Mouse (Mus musculus): ENCODE measurements around the gene Cpne4. TPM values are rescaled to one million over a fixed set of nuclear protein-coding genes. Genes with fewer than 3 reads are reported as not detected.

Gene Cpne4
- polyA plus RNA-seq, 1 experiment from 2014 or later = 0.10 TPM

- ChIA-PET CTCF (no interaction called here), POLR2A (interaction anchor here (0.5 kb wide), 1 partner anchor 24 kb away, joined by 3 read pairs; no protein-coding TSS in a partner anchor)
- no peak for TF ChIP-seq CTCF (IDR thresholded peaks at IDR 0.05)
- in situ Hi-C loops (cut with MboI; ENCODE audit: low pct_unique_long_range_greater_than_20kb) = no loop called here
- DNase-seq (ENCODE audit: low read depth, low spot score) (no peak), ATAC-seq (no peak)
- H3K27me3 ChIP-seq = no peaks in the 10 kb centered on the region
These were observed 47.5 kb downstream of the Cpne4 start for GRCm38 (mm10) chr9:104594550-104594949.

- ChIA-PET POLR2A (interaction anchor here (0.5 kb wide), 1 partner anchor 24 kb away, joined by 3 read pairs; no protein-coding TSS in a partner anchor), CTCF (no interaction called here)
- in situ Hi-C loops (cut with MboI; ENCODE audit: low pct_unique_long_range_greater_than_20kb) = no loop called here
- DNase-seq (ENCODE audit: low read depth, low spot score) (no peak), ATAC-seq (no peak)
- H3K27me3 ChIP-seq = no peaks in the 10 kb centered on the region
- TF ChIP-seq CTCF (IDR thresholded peaks at IDR 0.05) = no peak
These were observed 47.9 kb downstream of the Cpne4 start for GRCm38 (mm10) chr9:104594979-104595378.

DNA sequence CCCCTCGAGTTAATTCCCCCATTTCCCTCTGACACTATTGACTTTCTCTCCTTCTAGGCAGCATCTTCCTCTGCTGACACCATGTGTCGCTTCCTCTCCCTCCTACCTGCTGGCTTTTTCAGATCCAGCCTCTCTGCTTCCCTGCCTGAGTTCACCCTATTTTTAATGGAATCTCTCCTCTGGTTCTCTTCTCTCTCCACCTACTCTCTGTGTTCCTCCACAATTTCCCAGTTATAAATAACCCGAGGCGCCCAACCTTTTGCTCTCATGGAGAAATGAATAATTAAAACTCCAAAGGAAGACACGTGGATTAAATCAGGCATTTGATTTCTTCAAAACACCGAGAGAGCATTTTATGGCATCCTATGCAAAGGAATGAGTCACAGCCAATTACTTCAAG is 65.4 kb downstream of the Cpne4 start:
- ChIA-PET CTCF (interaction anchor here (1.0 kb wide), 1 partner anchor 32 kb away, joined by 3 read pairs; no protein-coding TSS in a partner anchor), POLR2A (no interaction called here)
- in situ Hi-C loops (cut with MboI; ENCODE audit: low pct_unique_long_range_greater_than_20kb) = no loop called here
- no peaks in the 10 kb centered on the region for H3K27me3 ChIP-seq
- TF ChIP-seq CTCF (IDR thresholded peaks at IDR 0.05) = no peak
- peak; percentile 27 for DNase-seq (ENCODE audit: low read depth, low spot score)
- ATAC-seq = peak; percentile 15

GRCm38 (mm10) chr9:104616691-104617090 is 69.6 kb downstream of the Cpne4 start:
- no peak for TF ChIP-seq CTCF (IDR thresholded peaks at IDR 0.05)
- POLR2A ChIA-PET = no interaction called here
- no peaks in the 10 kb centered on the region for H3K27me3 ChIP-seq
- DNase-seq (ENCODE audit: low read depth, low spot score) (no peak), ATAC-seq (peak; percentile 26)
- CTCF ChIA-PET = no interaction called here
- in situ Hi-C loops (cut with MboI; ENCODE audit: low pct_unique_long_range_greater_than_20kb) = no loop called here

GRCm38 (mm10) chr9:104623564-104623963 is 76.5 kb downstream of the Cpne4 start:
- peak; percentile 54 for DNase-seq (ENCODE audit: low read depth, low spot score)
- POLR2A ChIA-PET = no interaction called here
- H3K27me3 ChIP-seq = no peaks in the 10 kb centered on the region
- CTCF ChIA-PET = no interaction called here
- ATAC-seq = peak; percentile 92
- in situ Hi-C loops (cut with MboI; ENCODE audit: low pct_unique_long_range_greater_than_20kb) = no loop called here
- TF ChIP-seq CTCF (IDR thresholded peaks at IDR 0.05) = no peak

GRCm38 (mm10) chr9:104627816-104628215 is 80.7 kb downstream of the Cpne4 start:
- TF ChIP-seq CTCF (IDR thresholded peaks at IDR 0.05) = no peak
- in situ Hi-C loops (cut with MboI; ENCODE audit: low pct_unique_long_range_greater_than_20kb) = no loop called here
- ATAC-seq (no peak), DNase-seq (ENCODE audit: low read depth, low spot score) (no peak)
- CTCF ChIA-PET = no interaction called here
- POLR2A ChIA-PET = no interaction called here
- no peaks in the 10 kb centered on the region for H3K27me3 ChIP-seq

DNA sequence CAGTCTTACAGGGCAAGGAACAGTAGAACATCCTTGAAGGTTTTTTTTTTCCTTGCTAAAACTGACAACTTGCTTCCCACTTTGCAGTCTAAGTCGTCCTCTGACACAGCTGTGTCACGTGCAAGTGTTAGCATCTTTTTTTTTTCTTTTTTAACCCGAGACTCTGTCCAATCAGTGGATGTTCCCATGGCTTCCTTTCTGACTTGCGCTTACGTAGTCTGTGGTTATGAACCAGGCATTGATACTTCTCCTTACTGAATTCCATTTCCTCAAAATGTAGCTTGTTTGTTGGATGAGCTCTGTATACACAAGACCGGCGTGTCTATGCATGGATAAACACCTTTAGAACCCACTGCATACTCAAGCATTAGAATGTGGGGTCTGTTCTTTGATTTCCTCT is 82.2 kb downstream of the Cpne4 start:
- no peak for TF ChIP-seq CTCF (IDR thresholded peaks at IDR 0.05)
- POLR2A ChIA-PET = no interaction called here
- no peaks in the 10 kb centered on the region for H3K27me3 ChIP-seq
- CTCF ChIA-PET = no interaction called here
- DNase-seq (ENCODE audit: low read depth, low spot score) (no peak), ATAC-seq (no peak)
- in situ Hi-C loops (cut with MboI; ENCODE audit: low pct_unique_long_range_greater_than_20kb) = no loop called here

DNA sequence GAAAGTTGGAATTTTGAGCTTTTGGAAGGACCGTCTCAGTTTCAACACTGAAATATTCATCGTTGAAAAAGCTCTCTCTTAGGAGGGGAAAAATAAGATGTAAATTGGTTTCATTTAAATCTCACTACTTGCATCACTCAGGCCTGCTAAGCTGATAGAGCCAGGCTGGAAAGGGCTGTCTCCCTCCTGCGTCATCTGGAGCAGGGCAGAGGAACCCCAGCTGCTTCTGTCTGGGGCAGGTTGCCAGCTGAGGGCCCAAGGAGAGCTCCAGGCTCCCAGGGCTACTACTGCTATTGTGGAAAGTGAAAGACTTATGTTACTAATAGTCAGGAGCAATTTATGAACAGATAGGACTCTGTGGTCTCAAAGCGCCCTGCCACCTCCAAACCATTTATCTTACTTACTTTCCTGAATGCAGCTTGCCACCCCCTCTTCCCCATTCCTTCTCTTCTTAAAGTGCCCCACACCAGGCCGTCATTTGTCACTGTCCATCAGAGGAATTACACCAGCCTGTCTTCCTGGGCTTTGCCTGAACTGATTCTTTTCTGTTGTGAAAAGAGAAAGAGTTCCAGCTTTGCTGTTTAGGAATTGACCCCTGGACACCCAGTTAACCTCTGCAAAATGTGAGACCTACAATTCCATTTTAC is 99.4 kb downstream of the Cpne4 start:
- CTCF ChIA-PET = interaction anchor here (0.7 kb wide), 1 partner anchor 13 kb away, joined by 3 read pairs; no protein-coding TSS in a partner anchor
- no peak for ATAC-seq
- in situ Hi-C loops (cut with MboI; ENCODE audit: low pct_unique_long_range_greater_than_20kb) = no loop called here

DNA sequence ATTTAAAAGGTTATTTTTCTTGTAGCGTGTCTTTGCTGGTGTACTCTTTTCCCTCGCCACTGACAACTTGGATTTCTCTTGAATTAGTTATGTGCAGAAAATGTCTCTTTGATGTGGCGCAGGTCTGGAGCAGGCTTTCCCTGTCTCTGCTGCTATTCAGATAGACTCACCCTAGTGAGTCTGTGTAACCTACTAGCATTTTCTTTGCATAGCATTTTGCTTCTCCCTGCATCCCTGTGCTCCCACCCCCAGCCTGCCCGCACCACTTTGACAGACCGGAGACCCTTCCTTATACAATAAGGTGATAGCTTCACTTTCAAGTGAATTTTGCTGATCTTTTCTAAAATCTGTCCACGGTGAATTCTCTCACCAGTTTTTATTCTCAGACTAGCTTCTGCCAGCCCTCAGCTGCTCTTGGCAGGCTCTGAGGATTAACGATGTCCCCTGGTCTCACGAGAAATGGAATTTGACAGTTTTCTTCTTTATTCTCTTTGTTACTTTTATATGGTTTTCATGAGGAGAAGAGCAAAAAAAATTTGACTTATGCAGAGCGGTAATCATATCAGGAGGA is 105.7 kb downstream of the Cpne4 start:
- ATAC-seq (no peak), DNase-seq (ENCODE audit: low read depth, low spot score) (no peak)
- CTCF ChIA-PET = no interaction called here
- in situ Hi-C loops (cut with MboI; ENCODE audit: low pct_unique_long_range_greater_than_20kb) = no loop called here
- no peak for TF ChIP-seq CTCF (IDR thresholded peaks at IDR 0.05)
- POLR2A ChIA-PET = no interaction called here
- H3K27me3 ChIP-seq = no peaks in the 10 kb centered on the region

More for the DNA sequence above, 99.4 kb downstream of the Cpne4 start:
- POLR2A ChIA-PET = no interaction called here
- no peak for TF ChIP-seq CTCF (IDR thresholded peaks at IDR 0.05)
- no peaks in the 10 kb centered on the region for H3K27me3 ChIP-seq
- DNase-seq (ENCODE audit: low read depth, low spot score) = no peak

DNA sequence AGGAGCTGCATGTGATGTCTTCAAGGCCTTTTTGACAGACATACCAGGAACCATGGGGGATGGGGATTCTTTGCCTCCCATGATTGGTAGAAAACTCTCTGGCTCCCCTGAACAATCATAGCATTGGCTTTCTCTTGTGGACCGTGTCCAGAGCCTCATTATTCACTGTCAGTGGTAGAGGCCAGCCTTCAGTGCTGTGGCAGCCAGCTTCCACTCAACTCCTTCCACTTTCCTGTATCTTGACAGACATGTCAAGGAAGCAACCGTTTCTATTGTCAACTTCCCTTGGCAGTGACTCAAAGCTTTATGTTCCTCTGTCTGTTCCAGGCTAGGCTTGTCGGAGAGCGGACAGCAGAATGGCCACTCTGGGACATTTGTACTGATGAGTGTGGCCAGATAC is 112.7 kb downstream of the Cpne4 start:
- no peaks in the 10 kb centered on the region for H3K27me3 ChIP-seq
- TF ChIP-seq CTCF (IDR thresholded peaks at IDR 0.05) = no peak
- CTCF ChIA-PET = no interaction called here
- POLR2A ChIA-PET = no interaction called here
- ATAC-seq (no peak), DNase-seq (ENCODE audit: low read depth, low spot score) (no peak)
- in situ Hi-C loops (cut with MboI; ENCODE audit: low pct_unique_long_range_greater_than_20kb) = no loop called here

- no peak for ATAC-seq
These were observed 129.6 kb downstream of the Cpne4 start for GRCm38 (mm10) chr9:104676665-104677064.

More at GRCm38 (mm10) chr9:104676665-104677064, 129.6 kb downstream of the Cpne4 start:
- TF ChIP-seq CTCF (IDR thresholded peaks at IDR 0.05) = peak; percentile 42
- ChIA-PET CTCF (interaction anchor here (1.0 kb wide), 2 partner anchors 14 to 102 kb away, joined by 3 read pairs; no protein-coding TSS in a partner anchor), POLR2A (no interaction called here)
- in situ Hi-C loops (cut with MboI; ENCODE audit: low pct_unique_long_range_greater_than_20kb) = no loop called here
- H3K27me3 ChIP-seq = peaks cover 3% of the 10 kb centered on the region
- DNase-seq (ENCODE audit: low read depth, low spot score) = no peak

Measured in Patski (cell line).